21 mouse cellular contexts compared by ENCODE assay signal in genomic region chr6:17922180-17922579, GRCm38 (mm10).
"Had no signal": no experiment of that assay in that cellular context is flagged by ENCODE, and none has a peak within 500 bp of the region (broad histone marks: within the 10 kb centered on the region; RNA-seq: fewer than 3 reads in every experiment).

No protein-coding gene starts in this region.

- H3K27me3 ChIP-seq: liver, embryonic 13.5 days; liver, embryonic 15.5 days; lung, embryonic 15.5 days; megakaryocyte, embryonic 14.5 days; midbrain, embryonic 12.5 days; neural tube, embryonic 13.5 days; neural tube, embryonic 15.5 days had no signal

- H3K9ac ChIP-seq: liver, embryonic 13.5 days; liver, embryonic 15.5 days; liver, postnatal 0 days; lung, embryonic 15.5 days; midbrain, embryonic 12.5 days; neural tube, embryonic 13.5 days; neural tube, embryonic 15.5 days had no signal

- H3K27ac ChIP-seq: liver, embryonic 13.5 days; liver, embryonic 15.5 days; macrophage; midbrain, embryonic 10.5 days; midbrain, embryonic 12.5 days; neural tube, embryonic 13.5 days; neural tube, embryonic 15.5 days had no signal

- ATAC-seq: liver, postnatal 0 days; midbrain, embryonic 16.5 days had no signal

- H3K36me3 ChIP-seq: liver, embryonic 13.5 days; liver, embryonic 15.5 days had no signal

- DNase-seq: liver, embryonic 13.5 days; liver, postnatal 0 days; lung, adult 2 months; midbrain, embryonic 14.5 days; retina, postnatal 1 day; right cerebral cortex, adult 18-20 months; spleen, adult 18-20 months; thymus, adult 18-20 months; thymus, postnatal 25 days; thymus, postnatal 4 days had no signal

- H3K9me3 ChIP-seq: liver, embryonic 13.5 days; liver, embryonic 15.5 days; lung, embryonic 15.5 days; megakaryocyte, embryonic 14.5 days; midbrain, embryonic 10.5 days; midbrain, embryonic 12.5 days; neural tube, embryonic 13.5 days; neural tube, embryonic 15.5 days had no signal

- H3K4me1 ChIP-seq: liver, embryonic 13.5 days; liver, embryonic 15.5 days; midbrain, embryonic 12.5 days; neural tube, embryonic 13.5 days; neural tube, embryonic 15.5 days had no signal

- H3K4me3 ChIP-seq: liver, embryonic 13.5 days; liver, embryonic 15.5 days; lung, embryonic 15.5 days; midbrain, embryonic 10.5 days; midbrain, embryonic 12.5 days; myocyte; neural tube, embryonic 13.5 days; neural tube, embryonic 15.5 days had no signal

- H3K4me2 ChIP-seq: liver, embryonic 11.5 days; liver, embryonic 13.5 days; liver, embryonic 15.5 days; lung, embryonic 15.5 days; midbrain, embryonic 12.5 days; neural tube, embryonic 13.5 days; neural tube, embryonic 15.5 days had no signal
